Mouse (Mus musculus): Measurements from ENCODE around the gene Rnf220.

DNA sequence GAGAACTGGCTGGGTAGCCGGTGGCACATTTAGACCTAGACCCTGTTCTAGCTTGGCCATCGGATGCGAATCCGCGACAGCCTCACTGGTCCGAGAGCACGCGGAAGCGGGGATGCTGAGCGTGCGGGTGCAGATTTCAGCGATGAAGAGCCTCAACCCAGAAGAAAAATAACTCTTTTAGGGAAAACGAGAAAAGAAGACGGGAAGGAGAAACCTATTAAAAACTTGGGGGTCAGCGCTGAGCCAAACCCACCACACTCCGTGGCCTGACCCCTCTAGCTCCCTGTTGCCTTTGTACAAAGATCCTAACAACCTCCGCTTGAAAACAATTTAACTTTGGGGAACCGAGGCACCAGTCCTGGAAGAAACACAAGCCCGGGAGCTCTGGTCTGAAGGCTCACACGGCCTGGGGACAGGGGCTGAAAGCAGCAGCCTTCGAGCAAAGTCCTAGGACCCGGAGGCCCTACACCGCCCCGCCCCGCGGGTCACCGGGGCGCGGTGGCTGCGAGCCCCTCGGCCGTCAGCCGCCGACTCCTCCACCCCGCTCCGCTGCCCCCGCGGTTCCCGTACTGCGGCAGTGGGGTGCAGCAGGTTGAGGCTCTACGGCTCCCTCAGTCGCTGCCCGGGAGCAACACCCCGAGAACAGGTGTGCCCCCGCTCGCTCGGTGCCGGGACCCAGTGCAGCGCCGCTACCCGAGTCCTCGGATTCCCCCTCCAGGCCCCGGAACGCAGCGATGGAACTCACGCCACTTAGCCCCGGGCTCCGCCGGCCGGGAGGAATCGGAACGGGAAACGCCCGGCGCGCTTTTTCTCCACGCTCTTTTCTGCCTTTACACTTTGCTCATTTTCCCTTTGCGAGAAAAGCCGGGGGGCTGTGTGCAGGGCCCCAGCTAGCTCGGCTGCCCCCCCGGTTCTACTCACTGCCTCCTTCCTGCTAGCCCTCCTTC lies 2.7 kb downstream of the Rnf220 start:
- no peak for TF ChIP-seq GATA1 (IDR thresholded peaks at IDR 0.05; ENCODE audit: borderline replicate concordance, low read length)
- no peak for TF ChIP-seq FLI1 (IDR thresholded peaks at IDR 0.05; ENCODE audit: low read length)

Data from megakaryocyte, embryonic 14.5 days (primary cell).